Mouse (Mus musculus) c-Kit-positive CD71-positive TER-119-negative erythroid progenitor cells, embryonic 14.5 days (primary cell): ENCODE data around the gene Arsg.
A peak's percentile ranks its signal among the peaks of the same experiment; 100 is the strongest.
"Not testable (repeated sequence)": the region's sequence is repeated elsewhere in the genome, so short reads cannot be mapped to it uniquely, and the experiment has no call there.

ENCODE experiments used
- DNase-seq: peaks from one replicate; pipeline ENCODE4 v3.0.0-alpha.2; 2013; ENCODE audit warnings: low read depth

Gene Arsg

DNA sequence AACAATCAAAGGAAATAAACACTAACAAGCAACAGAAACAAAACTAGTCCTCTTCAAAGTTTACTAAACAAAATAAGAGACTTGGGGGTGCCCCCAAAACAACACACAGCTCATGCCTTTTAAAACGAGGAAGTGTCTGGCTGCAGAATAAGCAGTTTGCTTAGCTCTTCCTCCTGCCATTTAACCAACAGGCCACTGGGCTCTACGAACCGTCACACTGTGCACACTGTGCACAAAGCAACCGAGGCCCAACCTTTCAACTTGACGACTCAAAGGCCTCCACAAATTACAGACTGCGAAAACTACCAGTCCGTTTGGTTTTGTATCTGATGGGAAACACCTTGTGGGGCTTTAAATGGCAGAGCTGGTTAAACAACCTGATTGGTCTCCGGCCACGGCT is 3.0 kb upstream of the Arsg start:
- no peak for DNase-seq

GRCm38 (mm10) chr11:109470921-109471861 is 2.0 kb upstream of the Arsg start:
- DNase-seq = no peak

- no peak for DNase-seq
Measured at GRCm38 (mm10) chr11:109472171-109472691, 943 bp upstream of the Arsg start.

- peak; percentile 75 for DNase-seq
Measured at GRCm38 (mm10) chr11:109472821-109473170, 378 bp upstream of the Arsg start.

- no peak for DNase-seq
Measured at GRCm38 (mm10) chr11:109474086-109474742, 1.0 kb downstream of the Arsg start.

- no peak for DNase-seq
Measured at GRCm38 (mm10) chr11:109474836-109475235, 1.7 kb downstream of the Arsg start.

DNA sequence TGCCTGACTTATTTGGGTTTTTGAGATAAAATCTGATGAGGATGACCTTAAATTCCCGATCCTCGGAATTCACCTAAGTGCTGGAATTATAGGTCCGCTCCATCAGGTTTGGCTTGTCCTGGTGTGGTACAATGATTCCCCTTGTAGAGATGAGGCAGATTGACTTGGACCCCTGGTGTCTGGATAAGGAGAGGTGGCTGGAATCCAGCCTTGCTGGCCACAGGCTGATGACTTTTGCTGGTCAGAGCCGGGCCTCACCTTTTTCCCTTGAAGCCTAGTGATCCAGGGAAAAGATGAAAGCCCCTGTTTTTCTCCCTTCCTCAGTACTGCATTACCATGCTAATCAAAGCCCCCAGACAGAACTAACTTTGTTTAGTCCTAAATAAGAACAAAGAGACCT is 2.5 kb downstream of the Arsg start:
- no peak for DNase-seq

GRCm38 (mm10) chr11:109476241-109476640 is 3.1 kb downstream of the Arsg start:
- no peak for DNase-seq

DNA sequence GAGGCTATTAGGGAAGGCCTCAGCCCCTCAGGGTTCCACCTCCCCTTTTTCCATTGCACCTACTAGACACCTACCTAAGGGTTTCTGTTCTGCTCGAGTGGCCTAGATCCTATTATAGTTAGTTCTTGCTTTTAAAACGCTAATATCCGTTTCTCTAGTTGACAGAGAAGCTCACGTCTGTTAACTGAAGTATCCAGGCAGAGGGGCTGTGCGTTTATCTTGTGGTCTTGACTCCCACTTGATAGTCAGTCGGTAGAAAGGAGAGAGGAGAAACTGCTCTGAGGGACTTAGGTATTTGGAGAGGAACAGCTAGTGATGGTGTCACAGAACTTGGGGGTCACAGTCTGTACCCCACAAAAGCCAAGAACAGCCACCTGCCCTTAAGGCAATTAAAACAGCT is 3.5 kb downstream of the Arsg start:
- DNase-seq = no peak

- no peak for DNase-seq
Measured at GRCm38 (mm10) chr11:109477606-109478380, 4.6 kb downstream of the Arsg start.

- DNase-seq = no peak
Measured at GRCm38 (mm10) chr11:109479575-109480285, 6.6 kb downstream of the Arsg start.

GRCm38 (mm10) chr11:109480440-109480839 is 7.3 kb downstream of the Arsg start:
- DNase-seq = no peak

DNA sequence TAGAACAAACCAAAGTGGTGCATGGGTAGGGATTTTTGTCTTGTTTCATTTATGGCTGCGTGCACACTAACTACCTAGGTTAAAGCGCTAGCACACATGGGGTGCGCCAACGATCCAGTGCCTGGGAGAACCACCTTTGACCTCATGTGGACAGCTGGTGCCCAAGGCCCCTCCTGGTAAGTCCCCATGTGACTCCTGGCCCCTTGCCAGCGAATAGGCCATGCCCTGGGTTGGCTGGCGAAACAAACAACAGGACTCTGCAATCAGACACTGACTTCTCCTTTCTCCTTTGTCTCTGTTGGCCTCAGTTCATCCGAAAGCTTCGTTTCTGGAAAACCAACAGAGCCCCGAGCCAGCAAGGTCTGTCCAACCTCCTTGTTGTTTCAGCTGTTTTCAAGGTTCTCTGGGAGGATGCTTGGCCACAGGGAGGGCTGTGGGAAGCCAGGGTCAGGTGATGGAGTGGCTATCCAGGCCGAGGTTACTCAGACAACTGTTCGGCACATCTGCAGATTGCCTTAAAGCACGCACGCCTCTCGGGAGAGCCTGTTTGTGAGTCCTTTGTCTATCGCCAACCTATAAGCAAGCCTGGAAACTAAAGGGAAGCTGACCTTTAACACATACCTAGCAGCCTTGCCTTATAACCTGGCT is 12.3 kb downstream of the Arsg start:
- DNase-seq = no peak

GRCm38 (mm10) chr11:109487111-109487510 is 13.9 kb downstream of the Arsg start:
- no peak for DNase-seq

DNA sequence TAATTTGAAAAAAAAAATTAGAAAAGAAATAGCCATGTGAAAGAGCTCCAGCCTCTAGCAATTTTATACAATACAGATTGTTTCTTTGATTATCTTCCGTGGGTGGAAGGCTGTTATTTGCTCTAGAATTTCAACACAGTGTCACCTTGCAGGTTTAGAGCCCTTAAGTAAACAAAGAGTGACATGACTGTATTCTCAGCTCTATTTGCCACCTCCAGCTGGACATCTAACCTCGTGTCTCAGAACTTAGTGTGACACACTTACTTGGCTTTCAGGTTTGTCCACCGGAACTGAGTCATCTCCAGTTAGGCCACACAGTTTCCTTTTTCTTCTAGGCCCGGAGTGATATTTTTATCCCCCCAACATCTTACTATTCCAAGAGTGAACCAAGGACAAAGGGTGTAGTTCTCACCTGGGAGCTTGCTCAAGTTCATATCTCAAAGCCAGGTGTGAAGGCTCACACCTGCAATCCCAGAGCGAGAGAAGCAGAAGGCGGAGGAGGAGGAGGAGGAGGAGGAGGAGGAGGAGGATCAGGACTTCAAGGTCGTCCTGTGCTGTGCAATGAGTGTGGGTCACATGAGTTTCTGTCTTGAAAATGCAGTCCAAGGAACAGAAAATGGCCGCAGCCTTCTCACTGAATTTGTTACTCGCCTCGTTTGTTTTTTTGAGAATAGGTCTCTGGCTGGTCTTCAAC is 15.0 kb downstream of the Arsg start:
- DNase-seq = no peak

DNA sequence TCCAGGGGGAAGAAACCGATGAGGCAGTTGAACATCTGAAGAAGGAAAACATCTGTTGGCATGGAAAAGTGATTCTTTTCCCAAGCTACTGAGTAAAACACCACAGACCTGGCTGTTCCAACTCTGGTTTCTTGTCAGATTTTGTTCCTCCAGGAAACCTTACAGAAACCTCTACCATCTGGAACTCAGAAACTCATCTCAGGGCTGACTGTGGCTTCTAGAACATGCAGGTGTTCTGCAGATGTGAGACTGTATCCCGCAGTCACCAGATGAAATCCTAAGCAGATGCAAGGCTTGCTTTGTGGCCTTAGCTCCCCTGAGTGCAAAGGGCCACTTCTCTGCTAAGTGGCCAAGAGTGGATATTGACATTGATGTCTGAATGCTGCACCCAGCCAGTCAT is 16.6 kb downstream of the Arsg start:
- DNase-seq = no peak

GRCm38 (mm10) chr11:109491844-109492243 is 18.7 kb downstream of the Arsg start:
- DNase-seq = no peak

- not testable (repeated sequence) for DNase-seq
Measured at GRCm38 (mm10) chr11:109492847-109493464, 19.8 kb downstream of the Arsg start.

DNA sequence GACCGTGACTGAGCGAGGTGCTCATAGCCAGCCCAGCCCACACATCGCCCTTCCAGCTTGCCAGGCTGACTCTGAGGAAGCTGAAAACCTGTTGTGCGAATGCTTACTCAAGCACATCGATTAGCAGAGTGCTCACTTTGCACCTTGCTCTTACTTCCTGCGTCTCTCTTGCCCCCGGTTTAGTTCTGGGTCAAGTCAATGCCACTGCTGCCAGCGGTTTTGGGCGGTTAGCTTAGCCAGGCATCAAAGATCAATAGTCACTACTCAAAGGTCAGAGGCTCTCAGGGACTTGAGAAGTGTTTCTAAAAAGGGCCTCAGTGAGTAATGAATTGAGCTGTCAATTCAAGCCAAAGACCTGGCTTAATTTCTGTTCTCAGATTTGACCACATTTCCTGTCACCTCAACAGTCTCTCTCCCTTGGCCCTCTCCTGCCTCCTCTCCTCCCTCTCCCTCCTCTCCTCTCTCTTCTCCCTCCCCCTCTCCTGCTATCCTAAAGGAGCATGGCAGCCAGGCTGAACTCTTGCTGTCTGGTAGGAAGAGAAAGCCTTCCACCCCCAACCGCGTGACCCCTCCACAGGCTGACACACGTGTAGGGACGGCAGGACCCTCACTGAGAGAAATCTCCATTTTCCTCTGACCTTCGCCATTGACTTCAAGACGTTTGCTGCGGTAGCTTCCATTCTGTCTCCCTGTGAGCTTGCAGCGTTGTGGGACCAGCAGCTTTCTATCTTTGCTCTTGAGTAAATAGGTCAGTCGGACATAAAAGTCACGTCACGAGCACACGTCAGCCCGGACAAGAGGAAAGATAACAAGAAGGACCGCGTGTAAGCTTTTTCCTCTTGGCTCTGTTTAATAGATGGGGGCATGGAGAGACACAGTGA is 22.0 kb downstream of the Arsg start:
- DNase-seq = no peak
